Mouse (Mus musculus): ENCODE data around the gene H2-Q7. TPM values are rescaled to one million over a fixed set of nuclear protein-coding genes. Genes with fewer than 3 reads are reported as not detected.
A peak's percentile ranks its signal among the peaks of the same experiment; 100 is the strongest.
"Not testable (repeated sequence)": the region's sequence is repeated elsewhere in the genome, so short reads cannot be mapped to it uniquely, and the experiment has no call there.

The H2-Q7 gene
- polyA plus RNA-seq (2012; ENCODE audit: insufficient read depth, low replicate concordance), result 3.2 and 20.1 TPM in 2 replicates

DNA sequence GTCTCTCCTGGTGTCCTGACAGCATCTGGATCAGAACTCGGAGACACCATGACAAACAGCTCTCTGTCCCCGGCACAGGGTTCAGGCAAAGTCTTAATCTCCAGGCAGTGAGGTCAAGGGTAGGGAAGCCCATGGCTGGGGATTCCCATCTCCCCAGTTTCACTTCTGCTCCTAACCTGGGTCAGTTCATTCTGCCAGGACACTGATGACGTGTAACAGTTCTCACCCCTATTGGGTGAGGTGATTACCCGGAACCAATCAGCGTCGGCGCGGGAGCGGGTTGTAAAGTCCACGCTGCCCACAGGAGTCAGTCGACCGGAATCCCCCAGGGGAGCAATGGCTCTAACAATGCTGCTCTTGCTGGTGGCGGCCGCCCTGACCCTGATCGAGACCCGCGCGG lies at the start of gene H2-Q7:
Gene H2-Q7, plus strand, starts transcription at position 271 of the 400 bp plus-strand sequence.
- not testable (repeated sequence) for H3K27me3 ChIP-seq (replicated peaks)
- peaks cover 11% of the 10 kb centered on the region for H3K4me1 ChIP-seq
- peak within 1 kb of the TSS; percentile 86 for H3K4me3 ChIP-seq (replicated peaks)

DNA sequence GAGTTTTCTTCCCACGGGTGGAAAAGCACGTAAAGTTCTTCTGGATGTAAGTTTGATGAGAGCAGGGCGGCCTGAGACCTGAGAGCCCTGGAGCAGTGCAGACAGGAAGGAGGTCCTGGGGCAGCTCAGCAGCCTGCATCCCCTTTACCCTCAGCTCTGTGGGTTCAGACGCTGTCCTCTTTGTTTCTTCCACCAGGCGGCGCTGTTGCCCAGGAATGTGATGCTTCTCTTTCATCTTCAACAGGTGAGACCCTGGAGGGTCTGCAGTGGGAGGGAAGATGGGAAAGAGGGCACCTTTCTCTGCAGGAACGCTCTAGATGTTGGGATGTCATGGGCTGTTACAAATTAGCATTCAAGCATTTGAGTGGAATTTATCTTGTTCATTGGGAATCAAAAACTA lies 49.2 kb upstream of the H2-Q7 start:
- not testable (repeated sequence) for H3K27me3 ChIP-seq (replicated peaks); H3K4me3 ChIP-seq (replicated peaks); H3K9me3 ChIP-seq; H3K4me1 ChIP-seq; H3K36me3 ChIP-seq (replicated peaks; ENCODE audit: low read length)

More for the DNA sequence above, at the start of gene H2-Q7:
- not testable (repeated sequence) for H3K36me3 ChIP-seq (replicated peaks; ENCODE audit: low read length)
- peaks cover 13% of the 10 kb centered on the region for H3K9me3 ChIP-seq

DNA sequence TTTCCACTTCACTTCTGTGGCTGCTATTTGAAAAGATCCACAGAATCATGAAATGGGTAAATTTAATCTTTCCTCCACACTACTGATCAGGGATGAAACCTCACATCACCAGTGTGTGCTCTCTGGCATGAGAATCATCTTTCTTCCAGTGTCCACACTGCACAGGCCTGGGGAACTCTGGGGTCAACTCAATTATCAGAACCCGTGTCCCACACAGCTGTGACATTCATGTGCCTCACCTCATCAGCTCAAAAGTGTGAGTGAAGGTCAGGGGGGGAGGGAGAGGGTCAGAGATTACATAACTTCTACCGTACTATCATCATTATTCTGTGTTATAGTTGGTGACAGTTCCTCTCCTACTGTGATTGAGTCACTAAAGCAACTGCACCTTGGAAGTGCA lies 46.3 kb upstream of the H2-Q7 start:
- H3K4me3 ChIP-seq (replicated peaks); H3K9me3 ChIP-seq; H3K36me3 ChIP-seq (replicated peaks; ENCODE audit: low read length); H3K27me3 ChIP-seq (replicated peaks); H3K4me1 ChIP-seq: not testable (repeated sequence)

DNA sequence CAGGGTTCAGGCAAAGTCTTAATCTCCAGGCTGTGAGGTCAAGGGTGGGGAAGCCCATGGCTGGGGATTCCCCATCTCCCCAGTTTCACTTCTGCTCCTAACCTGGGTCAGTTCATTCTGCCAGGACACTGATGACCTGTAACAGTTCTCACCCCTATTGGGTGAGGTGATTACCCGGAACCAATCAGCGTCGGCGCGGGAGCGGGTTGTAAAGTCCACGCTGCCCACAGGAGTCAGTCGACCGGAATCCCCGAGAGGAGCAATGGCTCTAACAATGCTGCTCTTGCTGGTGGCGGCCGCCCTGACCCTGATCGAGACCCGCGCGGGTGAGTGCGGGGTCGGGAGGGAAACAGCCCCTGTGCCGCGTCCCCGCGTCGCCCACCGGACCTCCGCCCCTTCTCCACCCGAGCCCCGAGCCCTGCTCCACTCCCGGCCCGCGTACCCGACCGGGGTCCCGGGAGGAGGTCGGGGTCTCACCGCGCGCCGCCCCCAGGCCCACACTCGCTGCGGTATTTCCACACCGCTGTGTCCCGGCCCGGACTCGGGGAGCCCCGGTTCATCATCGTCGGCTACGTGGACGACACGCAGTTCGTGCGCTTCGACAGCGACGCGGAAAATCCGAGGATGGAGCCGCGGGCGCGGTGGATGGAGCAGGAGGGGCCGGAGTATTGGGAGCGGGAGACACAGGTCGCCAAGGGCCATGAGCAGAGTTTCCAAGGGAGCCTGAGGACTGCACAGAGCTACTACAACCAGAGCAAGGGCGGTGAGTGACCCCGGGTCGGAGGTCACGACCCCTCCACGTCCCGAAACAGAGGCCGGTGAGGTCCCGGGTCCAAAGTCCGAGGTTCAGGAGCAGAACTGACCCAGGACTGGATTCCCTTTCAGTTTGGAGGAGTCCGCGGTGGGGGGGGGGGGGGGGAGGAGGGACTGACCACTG lies 44.8 kb upstream of the H2-Q7 start:
- not testable (repeated sequence) for H3K9me3 ChIP-seq; H3K27me3 ChIP-seq (replicated peaks); H3K4me3 ChIP-seq (replicated peaks); H3K4me1 ChIP-seq; H3K36me3 ChIP-seq (replicated peaks; ENCODE audit: low read length)

DNA sequence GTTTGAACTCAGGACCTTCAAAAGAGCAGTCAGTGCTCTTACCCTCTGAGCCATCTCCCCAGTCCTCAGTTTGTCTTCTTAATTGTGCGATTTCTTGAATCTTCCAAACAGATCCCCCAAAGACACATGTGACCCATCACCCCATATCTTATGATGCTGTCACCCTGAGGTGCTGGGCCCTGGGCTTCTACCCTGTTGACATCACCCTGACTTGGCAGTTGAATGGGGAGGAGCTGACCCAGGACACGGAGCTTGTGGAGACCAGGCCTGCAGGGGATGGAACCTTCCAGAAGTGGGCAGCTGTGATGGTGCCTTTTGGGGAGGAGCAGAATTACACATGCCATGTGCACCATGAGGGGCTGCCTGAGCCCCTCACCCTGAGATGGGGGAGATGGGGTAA lies 42.0 kb upstream of the H2-Q7 start:
- not testable (repeated sequence) for H3K4me1 ChIP-seq; H3K4me3 ChIP-seq (replicated peaks); H3K36me3 ChIP-seq (replicated peaks; ENCODE audit: low read length); H3K9me3 ChIP-seq; H3K27me3 ChIP-seq (replicated peaks)

DNA sequence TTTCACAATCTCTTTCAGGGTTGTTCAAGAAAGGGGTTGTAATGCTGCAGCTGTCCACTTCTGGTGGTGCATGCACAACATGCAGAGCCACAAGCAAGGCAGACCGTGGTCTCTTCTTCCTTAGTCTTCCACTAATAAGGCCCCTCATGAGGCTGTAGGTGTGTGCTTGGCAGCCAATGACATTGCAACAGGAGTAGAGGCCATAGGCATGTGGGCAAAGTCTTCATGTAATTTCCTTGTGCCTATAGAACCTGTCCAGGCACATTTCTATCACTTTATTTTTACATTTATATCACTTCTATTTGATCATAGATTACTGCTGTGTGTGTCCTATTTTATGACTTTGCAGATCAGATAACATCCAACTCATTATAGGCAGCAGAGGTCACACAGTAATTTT lies 25.9 kb upstream of the H2-Q7 start:
- not testable (repeated sequence) for H3K27me3 ChIP-seq (replicated peaks); H3K4me1 ChIP-seq; H3K4me3 ChIP-seq (replicated peaks)

DNA sequence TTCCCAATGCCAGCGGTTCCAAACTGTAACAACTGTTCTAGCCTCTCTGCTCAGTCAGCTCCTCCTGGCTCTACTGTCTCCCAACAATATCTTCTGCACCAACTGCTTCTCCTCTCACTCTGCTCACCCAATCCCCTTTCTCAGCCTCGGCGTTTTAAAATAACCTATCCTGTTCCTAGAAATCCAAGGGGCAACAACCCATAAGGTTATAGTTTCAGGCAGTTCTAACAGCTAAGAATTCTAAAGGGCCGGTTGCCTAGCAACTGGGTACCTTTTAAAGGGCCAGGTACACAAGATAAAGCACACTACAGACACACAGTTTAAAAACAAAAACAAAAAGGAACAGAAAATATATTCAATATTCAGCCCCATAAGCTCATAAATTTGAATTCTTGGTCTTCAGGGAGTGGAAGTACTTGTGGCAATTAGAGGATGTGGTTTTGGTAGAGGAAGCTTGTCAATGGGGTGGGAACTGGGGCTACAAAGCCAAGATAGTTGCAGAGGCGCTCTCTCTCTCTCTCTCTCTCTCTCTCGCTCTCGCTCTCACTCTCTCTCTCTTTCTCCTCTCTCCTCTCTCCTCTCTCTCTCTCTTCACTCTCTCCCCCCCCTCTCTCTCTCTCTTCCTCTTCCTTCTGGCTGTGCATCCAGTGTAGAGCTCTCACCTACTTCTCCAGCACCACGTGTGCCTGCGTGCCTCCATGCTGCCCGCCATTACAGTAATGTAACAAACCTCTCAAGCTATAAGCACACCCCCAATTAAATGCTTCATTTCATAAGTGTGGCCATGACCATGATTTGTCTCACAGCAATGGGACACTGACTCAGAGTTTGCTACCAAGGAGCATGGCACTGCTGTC lies 23.5 kb upstream of the H2-Q7 start:
- H3K4me3 ChIP-seq (replicated peaks); H3K36me3 ChIP-seq (replicated peaks; ENCODE audit: low read length); H3K27me3 ChIP-seq (replicated peaks); H3K9me3 ChIP-seq: not testable (repeated sequence)
- peaks cover 12% of the 10 kb centered on the region for H3K4me1 ChIP-seq

More for the DNA sequence above, 25.9 kb upstream of the H2-Q7 start:
- not testable (repeated sequence) for H3K36me3 ChIP-seq (replicated peaks; ENCODE audit: low read length); H3K9me3 ChIP-seq

DNA sequence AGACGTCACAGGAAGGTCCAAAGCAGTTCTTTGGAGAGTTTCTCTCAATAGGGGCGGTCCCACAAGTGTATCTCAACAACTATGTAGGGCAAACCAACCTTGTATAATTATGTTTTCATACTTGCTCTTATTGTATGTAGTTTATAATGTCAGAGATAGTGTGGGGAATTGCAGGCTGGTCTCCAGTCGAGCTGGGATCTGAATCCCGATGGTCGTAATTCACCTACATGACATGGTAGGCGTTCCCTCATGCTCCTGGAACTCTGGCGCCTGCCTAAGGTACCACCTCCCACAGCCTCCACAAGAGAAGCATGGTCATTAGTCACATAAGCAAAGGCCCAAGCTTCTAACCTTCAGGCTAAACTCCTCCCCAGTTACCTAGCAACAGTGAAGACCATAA lies 20.2 kb upstream of the H2-Q7 start:
- H3K4me1 ChIP-seq, result peaks cover 13% of the 10 kb centered on the region
- no peak for TF ChIP-seq FLI1 (IDR thresholded peaks at IDR 0.05; ENCODE audit: low read length)
- no peak for TF ChIP-seq GATA1 (IDR thresholded peaks at IDR 0.05; ENCODE audit: borderline replicate concordance, low read length)

DNA sequence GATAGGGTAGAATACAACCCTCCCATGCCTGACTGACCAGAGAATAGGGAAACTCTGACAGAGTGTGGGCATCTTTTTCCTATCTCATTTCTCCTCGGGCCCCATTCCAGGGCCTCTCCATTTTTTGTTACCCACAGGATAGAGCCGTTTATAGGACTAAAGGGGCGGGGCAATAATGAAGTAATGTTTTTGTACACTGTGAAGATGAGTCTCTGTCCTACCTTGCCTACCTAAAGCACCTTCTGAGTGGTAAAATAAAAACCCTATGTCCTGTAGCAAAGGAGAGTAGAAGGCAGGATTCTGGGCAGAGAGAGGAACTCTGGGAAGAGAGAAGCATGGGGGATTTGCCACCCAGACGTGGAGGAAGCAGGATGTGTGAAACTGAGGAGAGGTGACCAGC lies 19.4 kb upstream of the H2-Q7 start:
- H3K4me3 ChIP-seq (replicated peaks); H3K36me3 ChIP-seq (replicated peaks; ENCODE audit: low read length): not testable (repeated sequence)
- H3K9me3 ChIP-seq, result peaks cover 15% of the 10 kb centered on the region
- peaks cover 11% of the 10 kb centered on the region for H3K27me3 ChIP-seq (replicated peaks)
- H3K4me1 ChIP-seq, result peaks cover 13% of the 10 kb centered on the region

More for the DNA sequence above, 20.2 kb upstream of the H2-Q7 start:
- peaks cover 11% of the 10 kb centered on the region for H3K27me3 ChIP-seq (replicated peaks)
- H3K36me3 ChIP-seq (replicated peaks; ENCODE audit: low read length), result no peaks in the 10 kb centered on the region
- H3K9me3 ChIP-seq, result peaks cover 15% of the 10 kb centered on the region
- no peak overlapping the region for H3K4me3 ChIP-seq (replicated peaks)

DNA sequence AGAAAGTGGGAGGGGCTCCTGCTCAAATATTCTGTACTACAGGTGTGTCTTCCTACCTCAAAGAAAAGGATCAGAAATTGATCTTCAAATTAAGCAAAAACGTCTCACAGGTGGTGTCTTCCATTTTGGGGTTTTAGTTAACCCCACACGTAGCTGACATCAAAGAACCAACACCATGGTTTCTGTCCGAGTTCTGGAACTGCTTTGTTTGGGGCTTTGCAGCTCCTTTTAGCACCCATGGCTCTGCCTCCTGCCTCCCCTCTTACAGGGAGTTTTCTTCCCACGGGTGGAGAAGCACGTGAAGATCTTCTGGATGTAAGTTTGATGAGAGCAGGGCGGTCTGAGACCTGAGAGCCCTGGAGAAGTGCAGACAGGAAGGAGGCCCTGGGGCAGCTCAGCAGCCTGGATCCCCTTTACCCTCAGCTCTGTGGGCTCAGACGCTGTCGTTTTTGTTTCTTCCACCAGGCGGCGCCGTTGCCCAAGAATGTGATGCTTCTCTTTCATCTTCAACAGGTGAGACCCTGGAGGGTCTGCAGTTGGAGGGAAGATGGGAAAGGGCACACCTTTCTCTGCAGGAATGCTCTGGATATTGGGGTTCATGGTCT lies 18.6 kb upstream of the H2-Q7 start:
- peaks cover 15% of the 10 kb centered on the region for H3K9me3 ChIP-seq
- peaks cover 19% of the 10 kb centered on the region for H3K4me1 ChIP-seq
- H3K4me3 ChIP-seq (replicated peaks); H3K36me3 ChIP-seq (replicated peaks; ENCODE audit: low read length): not testable (repeated sequence)
- H3K27me3 ChIP-seq (replicated peaks), result peaks cover 14% of the 10 kb centered on the region

DNA sequence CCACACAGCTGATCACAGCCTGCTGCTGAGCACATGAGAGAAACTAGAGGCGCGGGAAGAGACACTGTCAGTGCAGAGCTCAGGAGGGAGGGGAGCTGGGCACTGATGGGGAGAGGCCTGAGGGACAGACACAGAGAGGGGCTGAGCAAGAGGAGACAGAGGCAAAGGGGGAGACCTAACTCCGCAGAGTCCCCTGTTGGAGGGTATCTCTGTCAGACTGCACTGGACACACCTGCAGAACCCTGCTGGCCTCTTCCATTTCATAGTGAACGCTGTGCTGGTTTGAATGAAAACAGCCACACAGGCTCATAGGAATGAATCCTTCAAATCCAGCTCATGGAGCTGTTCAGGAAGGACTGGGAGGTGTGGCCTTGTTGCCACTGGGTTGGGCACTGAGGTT lies 17.6 kb upstream of the H2-Q7 start:
- peaks cover 23% of the 10 kb centered on the region for H3K4me1 ChIP-seq
- peaks cover 18% of the 10 kb centered on the region for H3K27me3 ChIP-seq (replicated peaks)
- not testable (repeated sequence) for H3K36me3 ChIP-seq (replicated peaks; ENCODE audit: low read length)

DNA sequence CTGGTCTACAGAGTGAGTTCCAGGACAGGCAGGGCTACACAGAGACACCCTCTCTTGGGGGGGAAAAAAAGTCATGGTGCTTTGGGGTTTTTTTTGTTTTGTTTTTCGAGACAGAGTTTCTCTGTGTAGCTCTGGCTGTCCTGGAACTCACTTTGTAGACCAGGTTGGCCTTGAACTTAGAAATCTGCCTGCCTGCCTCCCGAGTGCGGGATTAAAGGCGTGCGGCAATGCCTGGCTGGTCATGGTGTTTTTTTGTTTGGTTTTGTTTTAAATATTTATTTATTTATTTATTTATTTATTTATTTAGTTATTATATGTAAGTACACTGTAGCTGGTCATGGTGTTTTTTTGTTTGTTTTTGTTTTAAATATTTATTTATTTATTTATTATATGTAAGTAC lies 16.6 kb upstream of the H2-Q7 start:
- peaks cover 18% of the 10 kb centered on the region for H3K27me3 ChIP-seq (replicated peaks)
- H3K9me3 ChIP-seq, result peaks cover 15% of the 10 kb centered on the region
- not testable (repeated sequence) for H3K36me3 ChIP-seq (replicated peaks; ENCODE audit: low read length); H3K4me3 ChIP-seq (replicated peaks)
- peaks cover 23% of the 10 kb centered on the region for H3K4me1 ChIP-seq

More for the DNA sequence above, 17.6 kb upstream of the H2-Q7 start:
- peaks cover 15% of the 10 kb centered on the region for H3K9me3 ChIP-seq
- not testable (repeated sequence) for H3K4me3 ChIP-seq (replicated peaks)

DNA sequence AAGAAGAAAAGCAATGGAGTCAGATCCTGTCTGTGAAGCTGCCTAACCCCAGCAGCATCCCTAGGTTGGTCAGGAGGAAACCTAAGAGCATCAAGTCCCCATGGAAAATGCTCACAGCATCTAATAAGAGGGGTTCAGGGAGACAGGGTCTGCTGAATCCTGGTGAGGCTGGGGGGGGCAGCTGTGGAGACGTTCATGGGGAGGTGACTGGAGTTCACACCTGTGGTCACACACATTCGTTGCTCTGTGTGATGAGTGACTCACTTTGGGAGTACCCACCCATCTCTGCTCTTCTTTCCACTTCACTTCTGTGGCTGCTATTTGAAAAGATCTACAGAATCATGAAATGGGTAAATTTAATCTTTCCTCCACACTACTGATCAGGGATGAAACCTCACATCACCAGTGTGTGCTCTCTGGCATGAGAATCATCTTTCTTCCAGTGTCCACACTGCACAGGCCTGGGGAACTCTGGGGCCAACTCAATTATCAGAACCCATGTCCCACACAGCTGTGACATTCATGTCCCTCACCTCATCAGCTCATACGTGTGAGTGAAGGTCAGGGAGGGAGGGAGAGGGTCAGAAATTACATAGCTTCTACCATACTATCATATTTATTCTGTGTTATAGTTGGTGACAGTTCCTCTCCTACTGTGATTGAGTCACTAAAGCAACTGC lies 15.7 kb upstream of the H2-Q7 start:
- H3K36me3 ChIP-seq (replicated peaks; ENCODE audit: low read length); H3K4me3 ChIP-seq (replicated peaks): not testable (repeated sequence)
- Histone ChIP-seq H3K4me1 (peaks cover 23% of the 10 kb centered on the region), H3K27me3 (replicated peaks) (peaks cover 18% of the 10 kb centered on the region), H3K9me3 (peaks cover 15% of the 10 kb centered on the region)

DNA sequence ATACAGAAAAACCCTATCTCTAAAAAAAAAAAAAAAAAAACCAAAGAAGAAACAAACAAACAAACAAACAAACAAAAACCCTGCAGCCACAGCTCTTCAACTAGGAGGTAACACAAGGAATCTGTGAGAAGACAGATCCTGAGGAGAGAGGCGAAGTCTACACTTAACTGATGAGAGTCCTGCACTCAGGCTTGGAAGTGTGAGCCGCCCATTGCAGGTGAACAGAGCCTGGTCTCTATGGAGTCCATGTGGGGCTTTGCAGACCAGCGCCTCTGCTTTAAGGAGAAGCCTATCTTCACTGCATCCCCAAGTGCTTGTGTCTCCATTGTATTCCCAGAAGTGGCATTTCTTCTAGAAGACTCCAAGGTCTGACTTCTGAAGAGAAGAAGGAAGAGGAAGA lies 14.8 kb upstream of the H2-Q7 start:
- Histone ChIP-seq H3K9me3 (peaks cover 11% of the 10 kb centered on the region), H3K27me3 (replicated peaks) (peaks cover 16% of the 10 kb centered on the region), H3K4me1 (peaks cover 23% of the 10 kb centered on the region)
- not testable (repeated sequence) for H3K36me3 ChIP-seq (replicated peaks; ENCODE audit: low read length); H3K4me3 ChIP-seq (replicated peaks)

Data from megakaryocyte, embryonic 14.5 days (primary cell).